Mouse (Mus musculus): ENCODE results near the gene Prss33. TPM values are rescaled to one million over a fixed set of nuclear protein-coding genes. Genes with fewer than 3 reads are reported as not detected.

Prss33 gene
- polyA plus RNA-seq, 1 experiment = not detected

DNA sequence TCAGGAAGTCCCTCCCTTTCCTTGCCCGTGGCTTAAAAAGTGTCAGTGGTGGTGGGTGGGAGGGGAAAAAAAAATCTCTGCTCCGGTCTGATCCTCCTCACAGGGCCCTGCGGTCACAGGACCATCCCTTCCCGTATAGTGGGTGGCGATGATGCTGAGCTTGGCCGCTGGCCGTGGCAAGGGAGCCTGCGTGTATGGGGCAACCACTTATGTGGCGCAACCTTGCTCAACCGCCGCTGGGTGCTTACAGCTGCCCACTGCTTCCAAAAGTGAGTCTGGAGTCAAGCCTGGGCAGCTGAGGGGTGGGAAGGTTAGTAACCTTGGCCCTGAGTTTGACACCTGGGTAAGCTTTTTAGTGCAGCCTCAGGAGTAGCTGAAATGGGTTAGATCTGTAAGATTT lies 32.7 kb upstream of the Prss33 start:
- H3K27me3 ChIP-seq (ENCODE audit: control insufficient read depth, insufficient read depth, insufficient read length) = peaks cover 21% of the 10 kb centered on the region
- H3ac ChIP-seq (ENCODE audit: control insufficient read depth, insufficient read length) = no peak overlapping the region
- H3K36me3 ChIP-seq (ENCODE audit: control insufficient read depth, insufficient read depth) = no peaks in the 10 kb centered on the region
- no peak overlapping the region for H3K4me2 ChIP-seq (ENCODE audit: low read depth)
- no peaks in the 10 kb centered on the region for H3K79me2 ChIP-seq (ENCODE audit: control insufficient read depth, insufficient read depth)
- TF ChIP-seq MYOG (IDR thresholded peaks at IDR 0.05; ENCODE audit: control insufficient read depth in 1 of 3, insufficient read depth in 1 of 3, insufficient read length in 2 of 3, low read depth in 2 of 3) = no peak
- no peak for TF ChIP-seq MYOD1 (IDR thresholded peaks at IDR 0.05; ENCODE audit: control insufficient read depth in 1 of 3, insufficient read length in 2 of 3, low read depth in 2 of 3)
- H3K4me3 ChIP-seq = no peak overlapping the region

DNA sequence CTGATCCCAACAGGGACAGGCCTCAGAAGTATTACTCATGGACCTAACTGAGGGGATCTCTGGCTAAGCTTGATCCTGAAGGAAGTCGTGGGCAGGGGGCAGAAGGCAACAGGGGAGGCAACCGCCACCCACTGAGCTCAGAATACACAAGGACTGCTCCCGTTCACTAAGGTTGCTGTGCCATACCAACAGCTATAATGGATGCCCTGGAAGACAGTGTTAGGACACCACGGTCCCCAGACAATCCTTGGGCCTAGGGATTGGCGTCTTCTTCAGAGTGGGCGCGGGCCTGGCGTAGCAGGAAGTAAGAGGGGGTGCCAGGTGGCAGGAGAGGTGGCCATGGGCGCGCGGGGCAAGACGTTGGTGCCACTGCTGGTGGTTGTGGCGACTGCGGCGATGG lies 31.9 kb upstream of the Prss33 start, which contains the start of gene Prss21:
Gene Prss21 (plus strand): TSS at position 301 of the 400 bp plus-strand sequence.
- H3K36me3 ChIP-seq (ENCODE audit: control insufficient read depth, insufficient read depth) = no peaks in the 10 kb centered on the region
- no peak within 1 kb of the TSS for H3ac ChIP-seq (ENCODE audit: control insufficient read depth, insufficient read length)
- peaks cover 21% of the 10 kb centered on the region for H3K27me3 ChIP-seq (ENCODE audit: control insufficient read depth, insufficient read depth, insufficient read length)
- no peak within 1 kb of the TSS for H3K4me3 ChIP-seq
- no peak within 1 kb of the TSS for H3K4me2 ChIP-seq (ENCODE audit: low read depth)
- TF ChIP-seq SRF (IDR thresholded peaks at IDR 0.05; ENCODE audit: control insufficient read depth, insufficient read length, low read depth) = no peak
- TF ChIP-seq CEBPB (IDR thresholded peaks at IDR 0.05; ENCODE audit: insufficient read depth, poor library complexity, severe bottlenecking) = no peak
- TF ChIP-seq MYOD1 (IDR thresholded peaks at IDR 0.05; ENCODE audit: control insufficient read depth in 1 of 3, insufficient read length in 2 of 3, low read depth in 2 of 3) = no peak
- no peak for TF ChIP-seq E2F4 (IDR thresholded peaks at IDR 0.05; ENCODE audit: insufficient read depth)
- TF ChIP-seq MYOG (IDR thresholded peaks at IDR 0.05; ENCODE audit: control insufficient read depth in 1 of 3, insufficient read depth in 1 of 3, insufficient read length in 2 of 3, low read depth in 2 of 3) = no peak
- TF ChIP-seq TCF3 (IDR thresholded peaks at IDR 0.05; ENCODE audit: insufficient read length, low read depth) = no peak
- TF ChIP-seq POLR2AphosphoS2 (IDR thresholded peaks at IDR 0.05; ENCODE audit: insufficient read length, low read depth) = no peak
- no peak for TF ChIP-seq MAX (IDR thresholded peaks at IDR 0.05; ENCODE audit: low read depth)
- no peak for TF ChIP-seq TCF12 (IDR thresholded peaks at IDR 0.05; ENCODE audit: insufficient read depth, poor library complexity, severe bottlenecking)
- TF ChIP-seq USF1 (IDR thresholded peaks at IDR 0.05; ENCODE audit: low read depth) = no peak
- no peak for TF ChIP-seq POLR2A (IDR thresholded peaks at IDR 0.05; ENCODE audit: insufficient read length, low read depth)
- no peak for TF ChIP-seq REST (IDR thresholded peaks at IDR 0.05; ENCODE audit: insufficient read depth, insufficient read length)
- no peaks in the 10 kb centered on the region for H3K79me2 ChIP-seq (ENCODE audit: control insufficient read depth, insufficient read depth)

DNA sequence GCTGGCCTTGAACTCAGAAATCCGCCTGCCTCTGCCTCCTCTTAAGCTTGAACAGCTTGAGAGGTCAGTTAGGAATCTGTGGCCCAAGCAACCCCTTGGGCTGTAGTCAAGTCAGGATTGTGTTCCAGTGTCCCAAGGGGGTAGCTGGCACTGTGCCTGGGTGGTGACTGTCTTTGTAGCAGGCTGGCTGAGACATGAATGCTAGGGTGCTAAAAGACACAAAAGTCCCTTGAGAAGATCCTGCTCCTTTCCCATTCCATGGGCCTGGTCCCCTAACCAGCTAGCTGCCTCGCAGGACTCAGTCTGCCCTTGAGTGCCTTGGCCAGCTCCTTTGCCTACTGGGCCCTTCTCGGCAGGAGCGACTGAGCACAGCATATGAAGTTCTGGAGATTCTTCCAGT lies 27.1 kb upstream of the Prss33 start:
- peaks cover 5% of the 10 kb centered on the region for H3K27me3 ChIP-seq (ENCODE audit: control insufficient read depth, insufficient read depth, insufficient read length)
- H3ac ChIP-seq (ENCODE audit: control insufficient read depth, insufficient read length) = no peak overlapping the region
- TF ChIP-seq POLR2A (IDR thresholded peaks at IDR 0.05; ENCODE audit: insufficient read length, low read depth) (no peak), REST (IDR thresholded peaks at IDR 0.05; ENCODE audit: insufficient read depth, insufficient read length) (no peak), CEBPB (IDR thresholded peaks at IDR 0.05; ENCODE audit: insufficient read depth, poor library complexity, severe bottlenecking) (no peak), TCF12 (IDR thresholded peaks at IDR 0.05; ENCODE audit: insufficient read depth, poor library complexity, severe bottlenecking) (no peak), MYOG (IDR thresholded peaks at IDR 0.05; ENCODE audit: control insufficient read depth in 1 of 3, insufficient read depth in 1 of 3, insufficient read length in 2 of 3, low read depth in 2 of 3) (no peak), USF1 (IDR thresholded peaks at IDR 0.05; ENCODE audit: low read depth) (no peak), E2F4 (IDR thresholded peaks at IDR 0.05; ENCODE audit: insufficient read depth) (no peak), SRF (IDR thresholded peaks at IDR 0.05; ENCODE audit: control insufficient read depth, insufficient read length, low read depth) (no peak), TCF3 (IDR thresholded peaks at IDR 0.05; ENCODE audit: insufficient read length, low read depth) (no peak), MAX (IDR thresholded peaks at IDR 0.05; ENCODE audit: low read depth) (no peak), MYOD1 (IDR thresholded peaks at IDR 0.05; ENCODE audit: control insufficient read depth in 1 of 3, insufficient read length in 2 of 3, low read depth in 2 of 3) (no peak)

DNA sequence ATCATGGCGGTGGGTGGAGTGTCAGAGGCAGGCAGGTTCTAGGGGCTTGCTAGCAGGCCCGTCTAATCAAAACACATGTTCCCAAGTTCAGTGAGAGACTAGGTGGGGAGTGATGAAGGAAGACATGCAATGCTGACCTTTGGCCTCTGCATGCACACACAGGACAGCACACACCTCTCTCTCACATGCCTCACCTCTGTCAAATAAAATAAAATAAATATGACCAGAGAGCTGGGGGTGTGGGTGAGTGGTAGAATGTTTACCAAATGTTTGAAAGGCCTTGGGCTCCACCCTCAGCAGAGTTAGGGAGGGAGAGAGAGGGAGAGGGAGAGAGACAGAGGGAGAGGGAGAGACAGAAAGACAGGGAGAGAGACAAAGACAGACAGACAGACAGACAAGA lies 22.1 kb upstream of the Prss33 start:
- Histone ChIP-seq H3K4me2 (ENCODE audit: low read depth) (no peak overlapping the region), H3K36me3 (ENCODE audit: control insufficient read depth, insufficient read depth) (no peaks in the 10 kb centered on the region), H3K4me3 (no peak overlapping the region), H3K79me2 (ENCODE audit: control insufficient read depth, insufficient read depth) (no peaks in the 10 kb centered on the region), H3K27me3 (ENCODE audit: control insufficient read depth, insufficient read depth, insufficient read length) (no peaks in the 10 kb centered on the region), H3ac (ENCODE audit: control insufficient read depth, insufficient read length) (no peak overlapping the region)
- TF ChIP-seq MYOG (IDR thresholded peaks at IDR 0.05; ENCODE audit: control insufficient read depth in 1 of 3, insufficient read depth in 1 of 3, insufficient read length in 2 of 3, low read depth in 2 of 3) = no peak
- TF ChIP-seq POLR2AphosphoS2 (IDR thresholded peaks at IDR 0.05; ENCODE audit: insufficient read length, low read depth) = no peak
- no peak for TF ChIP-seq TCF3 (IDR thresholded peaks at IDR 0.05; ENCODE audit: insufficient read length, low read depth)
- no peak for TF ChIP-seq POLR2A (IDR thresholded peaks at IDR 0.05; ENCODE audit: insufficient read length, low read depth)
- no peak for TF ChIP-seq MAX (IDR thresholded peaks at IDR 0.05; ENCODE audit: low read depth)
- no peak for TF ChIP-seq CEBPB (IDR thresholded peaks at IDR 0.05; ENCODE audit: insufficient read depth, poor library complexity, severe bottlenecking)
- TF ChIP-seq USF1 (IDR thresholded peaks at IDR 0.05; ENCODE audit: low read depth) = no peak
- TF ChIP-seq E2F4 (IDR thresholded peaks at IDR 0.05; ENCODE audit: insufficient read depth) = no peak
- no peak for TF ChIP-seq MYOD1 (IDR thresholded peaks at IDR 0.05; ENCODE audit: control insufficient read depth in 1 of 3, insufficient read length in 2 of 3, low read depth in 2 of 3)
- no peak for TF ChIP-seq REST (IDR thresholded peaks at IDR 0.05; ENCODE audit: insufficient read depth, insufficient read length)
- TF ChIP-seq TCF12 (IDR thresholded peaks at IDR 0.05; ENCODE audit: insufficient read depth, poor library complexity, severe bottlenecking) = no peak
- no peak for TF ChIP-seq SRF (IDR thresholded peaks at IDR 0.05; ENCODE audit: control insufficient read depth, insufficient read length, low read depth)

More for the DNA sequence above, 27.1 kb upstream of the Prss33 start:
- no peak overlapping the region for H3K4me2 ChIP-seq (ENCODE audit: low read depth)
- H3K4me3 ChIP-seq = no peak overlapping the region
- H3K79me2 ChIP-seq (ENCODE audit: control insufficient read depth, insufficient read depth) = no peaks in the 10 kb centered on the region
- H3K36me3 ChIP-seq (ENCODE audit: control insufficient read depth, insufficient read depth) = no peaks in the 10 kb centered on the region

DNA sequence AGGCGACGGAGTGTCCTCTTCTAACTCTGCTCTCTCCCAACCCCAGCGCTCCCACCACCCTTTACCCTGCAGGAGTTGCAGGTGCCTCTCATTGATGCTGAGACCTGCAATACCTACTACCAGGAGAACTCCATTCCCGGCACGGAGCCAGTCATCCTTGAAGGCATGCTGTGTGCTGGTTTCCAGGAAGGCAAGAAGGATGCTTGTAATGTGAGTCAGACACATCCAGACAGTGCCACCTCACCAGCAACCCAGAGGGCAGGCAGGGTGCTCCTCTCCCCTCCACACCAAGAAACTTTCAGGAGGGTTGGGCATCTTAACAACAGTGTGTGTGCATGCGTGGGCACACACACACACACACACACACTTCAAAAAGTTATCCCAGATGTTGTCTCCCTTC lies 21.3 kb upstream of the Prss33 start:
- H3K4me2 ChIP-seq (ENCODE audit: low read depth) = peak overlapping the region; percentile 18

More for the DNA sequence above, 21.3 kb upstream of the Prss33 start:
- Histone ChIP-seq H3K27me3 (ENCODE audit: control insufficient read depth, insufficient read depth, insufficient read length) (no peaks in the 10 kb centered on the region), H3K4me3 (no peak overlapping the region), H3ac (ENCODE audit: control insufficient read depth, insufficient read length) (no peak overlapping the region), H3K36me3 (ENCODE audit: control insufficient read depth, insufficient read depth) (no peaks in the 10 kb centered on the region), H3K79me2 (ENCODE audit: control insufficient read depth, insufficient read depth) (no peaks in the 10 kb centered on the region)
- no peak for TF ChIP-seq SRF (IDR thresholded peaks at IDR 0.05; ENCODE audit: control insufficient read depth, insufficient read length, low read depth)

All from myocyte (in vitro differentiated cells).